Mouse (Mus musculus) midbrain, embryonic 12.5 days (tissue): ENCODE measurements around the gene Cflar. TPM values are rescaled to one million over a fixed set of nuclear protein-coding genes. Genes with fewer than 3 reads are reported as not detected.
A peak's percentile ranks its signal among the peaks of the same experiment; 100 is the strongest.
"Not testable (repeated sequence)": the region's sequence is repeated elsewhere in the genome, so short reads cannot be mapped to it uniquely, and the experiment has no call there.

Experiments used
- ATAC-seq: fragments of 200-750 bp; cut with Nextera tagmentation; 2 replicates; pipeline ENCODE4 v1.8.0; 2017; ENCODE audit warnings: low read depth, moderate TSS enrichment, moderate library complexity; ENCODE audit not compliant: low FRiP score
- H3K27ac ChIP-seq: fragments of 300-500 bp; sonication (generic); replicated peaks from 2 replicates; pipeline ENCODE4 v1.5.1; 2016; ENCODE audit warnings: mild to moderate bottlenecking
- H3K27me3 ChIP-seq: fragments of 300-500 bp; sonication (generic); 2 replicates; pipeline ENCODE4 v1.6.1; 2016; ENCODE audit warnings: mild to moderate bottlenecking
- H3K36me3 ChIP-seq: fragments of 300-500 bp; sonication (generic); 2 replicates; pipeline ENCODE4 v1.6.1; 2016
- H3K4me1 ChIP-seq: fragments of 300-500 bp; sonication (generic); 2 replicates; pipeline ENCODE4 v1.6.1; 2016
- H3K4me2 ChIP-seq: fragments of 300-500 bp; sonication (generic); replicated peaks from 2 replicates; pipeline ENCODE4 v1.6.1; 2016; ENCODE audit warnings: mild to moderate bottlenecking, moderate library complexity
- H3K4me3 ChIP-seq: fragments of 300-500 bp; sonication (generic); 2 replicates; pipeline ENCODE4 v1.5.1; 2016; ENCODE audit warnings: mild to moderate bottlenecking
- H3K9ac ChIP-seq: fragments of 300-500 bp; sonication (generic); replicated peaks from 2 replicates; pipeline ENCODE4 v1.6.1; 2016; ENCODE audit warnings: mild to moderate bottlenecking, moderate library complexity
- H3K9me3 ChIP-seq: fragments of 300-500 bp; sonication (generic); 2 replicates; pipeline ENCODE4 v1.6.1; 2016; ENCODE audit warnings: mild to moderate bottlenecking
- WGBS: fragments of 180-500 bp; shearing (Covaris S2); methylation state at CpG from one replicate; pipeline ENCODE4 v1.1.7; 2016; 5-methylcytosine and 5-hydroxymethylcytosine counted together
- polyA plus RNA-seq: library from polyadenylated mRNA; unstranded; fragments of >200 nt; fragmentation: Nextera tagmentation; extraction: Ambion mirVana; gene quantifications from 2 replicates; pipeline ENCODE4 v1.2.1, GENCODE M21; 2016

The Cflar gene
- polyA plus RNA-seq, 1 experiment from 2014 or later: 26.4 TPM

GRCm38 (mm10) chr1:58691718-58692117, 19.6 kb upstream of the Cflar start:
- H3K4me3 ChIP-seq, H3K9me3 ChIP-seq, H3K4me2 ChIP-seq, ATAC-seq, H3K27me3 ChIP-seq, H3K36me3 ChIP-seq, H3K9ac ChIP-seq, H3K27ac ChIP-seq, H3K4me1 ChIP-seq: not testable (repeated sequence)
- WGBS: 85% methylated on average over 1 of the region's 1 CpGs

GRCm38 (mm10) chr1:58693696-58694095, 17.6 kb upstream of the Cflar start:
- H3K9me3 ChIP-seq: no peaks in the 10 kb centered on the region
- no peak overlapping the region for H3K4me3 ChIP-seq
- 77% methylated on average over 1 of the region's 1 CpGs for WGBS
- H3K36me3 ChIP-seq: no peaks in the 10 kb centered on the region
- H3K9ac ChIP-seq: no peak overlapping the region
- H3K27me3 ChIP-seq: no peaks in the 10 kb centered on the region
- no peak for ATAC-seq
- no peak overlapping the region for H3K4me2 ChIP-seq
- no peaks in the 10 kb centered on the region for H3K4me1 ChIP-seq
- H3K27ac ChIP-seq: no peak overlapping the region

- H3K27ac ChIP-seq, H3K36me3 ChIP-seq, H3K4me1 ChIP-seq, H3K27me3 ChIP-seq, H3K9ac ChIP-seq, H3K4me2 ChIP-seq, H3K9me3 ChIP-seq, ATAC-seq, H3K4me3 ChIP-seq: not testable (repeated sequence)
- WGBS: 94% methylated on average over 4 of the region's 4 CpGs
These were observed 15.5 kb upstream of the Cflar start, which contains the start of gene Als2cr12 for GRCm38 (mm10) chr1:58695810-58696209. Gene Als2cr12, minus strand, starts transcription at chr1:58695989.

- not testable (repeated sequence) for H3K4me1 ChIP-seq, H3K4me2 ChIP-seq, H3K9ac ChIP-seq, H3K27me3 ChIP-seq, H3K4me3 ChIP-seq, H3K9me3 ChIP-seq, H3K36me3 ChIP-seq, H3K27ac ChIP-seq, ATAC-seq
- 71% methylated on average over 1 of the region's 1 CpGs for WGBS
These were observed 13.7 kb upstream of the Cflar start for GRCm38 (mm10) chr1:58697607-58698006.

- Histone ChIP-seq H3K27ac (no peak overlapping the region), H3K4me1 (no peaks in the 10 kb centered on the region), H3K4me2 (no peak overlapping the region), H3K9me3 (no peaks in the 10 kb centered on the region), H3K4me3 (no peak overlapping the region), H3K27me3 (no peaks in the 10 kb centered on the region), H3K36me3 (no peaks in the 10 kb centered on the region), H3K9ac (no peak overlapping the region)
- WGBS: 90% methylated on average over 4 of the region's 4 CpGs
- no peak for ATAC-seq
These were observed 12.5 kb upstream of the Cflar start for GRCm38 (mm10) chr1:58698781-58699180.

GRCm38 (mm10) chr1:58699988-58700387, 11.3 kb upstream of the Cflar start:
- H3K27ac ChIP-seq: no peak overlapping the region
- H3K4me3 ChIP-seq: no peak overlapping the region
- ATAC-seq: no peak
- H3K4me2 ChIP-seq: no peak overlapping the region
- H3K9ac ChIP-seq: no peak overlapping the region
- 72% methylated on average over 3 of the region's 3 CpGs for WGBS
- H3K36me3 ChIP-seq: no peaks in the 10 kb centered on the region
- no peaks in the 10 kb centered on the region for H3K4me1 ChIP-seq
- no peaks in the 10 kb centered on the region for H3K9me3 ChIP-seq
- H3K27me3 ChIP-seq: no peaks in the 10 kb centered on the region

- not testable (repeated sequence) for ATAC-seq, H3K9me3 ChIP-seq, H3K27me3 ChIP-seq, H3K4me3 ChIP-seq, H3K27ac ChIP-seq, H3K9ac ChIP-seq, H3K36me3 ChIP-seq, H3K4me1 ChIP-seq, H3K4me2 ChIP-seq
- 89% methylated on average over 5 of the region's 5 CpGs for whole genome bisulfite sequencing
These were observed 10.6 kb upstream of the Cflar start for GRCm38 (mm10) chr1:58700580-58701162.

GRCm38 (mm10) chr1:58710043-58710442, 1.3 kb upstream of the Cflar start:
- not testable (repeated sequence) for H3K9me3 ChIP-seq, H3K9ac ChIP-seq, H3K27ac ChIP-seq, H3K36me3 ChIP-seq, H3K27me3 ChIP-seq, H3K4me2 ChIP-seq, H3K4me3 ChIP-seq, ATAC-seq
- WGBS: 91% methylated on average over 1 of the region's 1 CpGs
- H3K4me1 ChIP-seq: 0 out of 2 replicates have a peak, but pooled peaks cover 13% of the 10 kb centered on the region

- H3K4me3 ChIP-seq: peak overlapping the region; percentile 62
- H3K4me2 ChIP-seq: peak overlapping the region; percentile 73
- H3K36me3 ChIP-seq: no peaks in the 10 kb centered on the region
- H3K9me3 ChIP-seq: no peaks in the 10 kb centered on the region
- H3K27me3 ChIP-seq: no peaks in the 10 kb centered on the region
- H3K4me1 ChIP-seq: 0 out of 2 replicates have a peak, but pooled peaks cover 13% of the 10 kb centered on the region
- peak overlapping the region; percentile 71 for H3K9ac ChIP-seq
- H3K27ac ChIP-seq: peak overlapping the region; percentile 86
- ATAC-seq: no peak
- 56% methylated on average over 10 of the region's 10 CpGs for WGBS
These were observed 470 bp upstream of the Cflar start for GRCm38 (mm10) chr1:58710711-58711364.

GRCm38 (mm10) chr1:58712076-58713061, 1.1 kb downstream of the Cflar start:
- Histone ChIP-seq H3K9ac (peak overlapping the region; percentile 64), H3K4me3 (peak overlapping the region; percentile 62), H3K36me3 (no peaks in the 10 kb centered on the region), H3K4me2 (peak overlapping the region; percentile 73), H3K27me3 (no peaks in the 10 kb centered on the region), H3K4me1 (0 out of 2 replicates have a peak, but pooled peaks cover 13% of the 10 kb centered on the region), H3K9me3 (no peaks in the 10 kb centered on the region), H3K27ac (peak overlapping the region; percentile 7)
- WGBS: 7% methylated on average over 16 of the region's 17 CpGs
- peak; percentile 79 for ATAC-seq

GRCm38 (mm10) chr1:58713081-58713892, 2.0 kb downstream of the Cflar start:
- H3K9me3 ChIP-seq: no peaks in the 10 kb centered on the region
- H3K9ac ChIP-seq: peak overlapping the region; percentile 64
- ATAC-seq: peak; percentile 25
- H3K27ac ChIP-seq: peak overlapping the region; percentile 67
- H3K4me2 ChIP-seq: peak overlapping the region; percentile 73
- H3K27me3 ChIP-seq: no peaks in the 10 kb centered on the region
- WGBS: 2% methylated on average over 29 of the region's 31 CpGs
- no peaks in the 10 kb centered on the region for H3K36me3 ChIP-seq
- peak overlapping the region; percentile 62 for H3K4me3 ChIP-seq
- 0 out of 2 replicates have a peak, but pooled peaks cover 13% of the 10 kb centered on the region for H3K4me1 ChIP-seq
